Mouse (Mus musculus): Measurements from ENCODE around the gene Fam13c.

The Fam13c gene

DNA sequence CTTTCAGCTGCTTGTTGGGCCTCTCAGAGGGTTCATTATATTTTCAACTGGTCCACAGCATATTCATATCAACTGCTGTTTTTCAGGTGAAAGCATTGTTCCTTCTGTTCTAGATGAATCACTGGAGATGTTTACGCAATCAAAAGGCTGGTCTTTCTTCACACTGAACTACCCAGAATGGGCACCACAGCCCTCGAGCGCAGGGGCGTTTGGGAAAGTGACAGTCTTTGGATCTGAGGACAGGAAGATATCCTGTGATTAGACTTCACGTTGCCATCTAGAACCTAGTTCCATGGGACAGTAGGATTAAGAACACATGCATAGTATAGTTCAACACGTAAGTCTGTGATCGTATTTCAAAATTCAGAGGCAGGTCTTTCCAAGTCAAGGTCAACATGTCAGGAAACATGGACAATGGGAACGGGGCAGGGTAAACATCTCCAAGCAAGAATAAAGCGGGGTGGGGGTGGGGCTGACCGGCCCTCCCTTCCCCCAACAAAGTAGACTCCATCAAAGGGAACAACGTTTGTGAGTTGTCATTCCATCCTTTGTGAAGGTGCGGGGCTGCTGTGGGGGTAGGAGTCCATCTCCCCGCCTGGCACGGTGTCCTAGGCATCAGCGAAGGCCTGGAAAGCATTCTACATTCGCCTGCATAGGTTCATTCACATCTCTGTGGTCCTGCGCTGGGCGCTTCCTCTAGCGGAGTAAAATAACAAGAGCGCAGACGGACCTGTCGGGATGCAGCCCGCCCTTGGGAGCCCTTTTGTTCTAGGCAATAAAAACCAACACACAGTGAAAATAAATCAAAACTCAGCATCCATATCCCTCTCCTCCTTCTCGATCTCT is at the start of gene Fam13c:
Gene Fam13c (plus strand): TSS at position 806 of the 846 bp plus-strand sequence.
- WGBS, result 13% methylated on average over 24 of the region's 24 CpGs

DNA sequence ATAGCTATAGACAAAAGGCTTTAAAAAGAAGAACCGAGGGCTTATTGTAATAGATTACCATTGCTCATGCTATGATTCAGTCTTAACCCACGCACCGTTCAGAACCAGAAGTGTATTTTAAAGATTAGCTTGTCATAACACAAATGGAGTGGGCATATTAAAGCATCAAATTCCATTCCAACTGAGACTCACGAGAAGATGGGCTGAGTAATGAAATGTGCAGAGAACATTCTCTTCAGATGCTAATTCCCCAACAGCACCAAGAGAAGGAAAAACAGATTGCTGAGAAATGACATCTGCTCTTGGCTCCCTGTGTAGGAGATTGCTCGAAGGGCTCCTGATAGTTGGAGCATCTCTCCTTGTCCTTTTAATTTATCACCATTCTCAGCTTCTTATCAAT is 44.4 kb upstream of the Fam13c start:
- WGBS, result 40% methylated on average over 5 of the region's 5 CpGs

DNA sequence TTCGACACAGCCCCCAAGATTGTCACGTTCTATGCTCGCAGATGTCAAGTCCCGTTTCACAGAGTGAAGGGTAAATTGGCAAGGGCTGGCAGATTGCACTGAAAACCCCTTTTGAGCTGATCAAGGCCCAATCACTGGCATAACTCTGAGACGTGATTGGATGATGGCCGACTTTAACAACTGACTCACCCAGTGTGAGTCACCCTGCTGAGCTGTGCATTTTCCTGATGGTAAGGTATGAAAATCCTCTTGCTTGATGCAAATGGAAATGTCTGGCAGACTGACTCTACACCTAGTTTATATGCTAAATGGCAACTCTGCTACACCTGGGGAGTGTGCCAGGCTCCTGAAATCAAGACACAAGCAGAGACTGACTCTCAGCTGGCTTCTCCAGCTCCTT is 42.1 kb upstream of the Fam13c start:
- WGBS, result 46% methylated on average over 6 of the region's 6 CpGs

DNA sequence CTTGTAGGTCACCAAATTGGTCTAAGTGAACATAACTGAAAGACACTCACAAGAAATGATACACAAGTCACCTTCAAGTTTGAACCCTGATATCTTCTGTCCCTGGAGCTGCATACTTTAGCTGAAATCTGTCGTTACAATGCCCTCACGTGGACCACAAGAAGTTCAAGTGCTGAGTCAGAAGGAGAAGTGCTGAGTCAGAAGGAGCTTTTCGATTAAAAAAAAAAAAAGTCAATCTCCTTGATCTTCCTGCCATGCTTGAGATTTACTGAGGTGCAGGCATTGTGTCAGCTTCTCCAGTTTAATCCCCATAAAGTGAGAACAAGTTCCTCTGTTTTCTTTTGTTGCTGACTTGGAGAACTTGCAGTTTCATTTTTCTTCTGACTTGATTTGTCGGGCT is 38.3 kb upstream of the Fam13c start:
- 80% methylated on average over 4 of the region's 4 CpGs for WGBS

DNA sequence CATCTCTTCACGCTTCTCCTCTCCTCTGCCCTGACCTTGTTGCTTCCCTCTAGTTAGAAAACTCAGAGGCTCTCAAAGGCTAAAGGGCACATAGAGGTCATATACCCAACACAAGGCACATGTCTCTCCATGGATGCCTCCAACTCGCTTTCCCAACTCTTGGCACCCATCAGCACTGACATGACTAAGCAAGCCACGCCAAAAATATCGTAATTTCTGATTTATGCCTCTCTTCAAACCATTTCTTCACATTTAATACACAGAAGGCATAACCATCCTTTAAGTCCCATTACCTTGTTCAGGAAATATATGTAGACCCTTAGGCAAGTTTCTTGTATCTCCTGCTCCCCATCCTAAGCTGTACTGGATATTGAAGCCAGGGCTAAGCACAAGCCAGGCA is 37.6 kb upstream of the Fam13c start:
- 82% methylated on average over 4 of the region's 4 CpGs for WGBS

DNA sequence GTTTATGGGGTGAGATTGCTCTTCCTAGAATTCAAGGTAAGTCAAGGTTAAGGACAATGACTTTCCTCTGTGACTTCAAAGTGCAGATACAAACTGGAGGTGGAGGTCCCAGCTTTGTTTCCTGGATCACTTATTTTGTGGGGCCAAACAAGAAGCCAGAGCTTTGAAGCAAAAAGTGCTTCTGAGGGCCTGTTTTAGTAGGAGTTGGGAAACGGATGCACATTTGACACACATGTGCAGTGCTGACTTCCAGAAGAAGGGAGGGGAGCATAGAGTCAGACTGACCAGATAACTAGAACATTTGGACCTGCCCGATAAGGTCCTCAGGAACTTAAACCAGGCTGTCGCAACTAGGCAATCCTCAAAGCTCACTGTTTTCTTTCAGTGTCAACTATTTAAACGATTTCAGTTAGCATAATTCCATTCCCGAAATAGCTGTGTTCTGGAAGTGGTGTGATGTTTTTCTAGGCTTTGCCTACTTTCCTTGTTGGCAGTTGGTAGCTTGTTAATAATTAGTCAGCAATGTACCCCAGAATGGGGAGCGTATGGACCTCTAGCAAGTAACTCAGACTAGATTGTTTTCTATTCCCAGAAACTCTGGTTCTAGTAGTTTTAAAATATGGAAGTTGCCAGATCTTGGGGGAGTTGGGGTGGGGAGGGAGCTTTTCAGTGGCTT is 22.3 kb upstream of the Fam13c start:
- 40% methylated on average over 6 of the region's 6 CpGs for WGBS

DNA sequence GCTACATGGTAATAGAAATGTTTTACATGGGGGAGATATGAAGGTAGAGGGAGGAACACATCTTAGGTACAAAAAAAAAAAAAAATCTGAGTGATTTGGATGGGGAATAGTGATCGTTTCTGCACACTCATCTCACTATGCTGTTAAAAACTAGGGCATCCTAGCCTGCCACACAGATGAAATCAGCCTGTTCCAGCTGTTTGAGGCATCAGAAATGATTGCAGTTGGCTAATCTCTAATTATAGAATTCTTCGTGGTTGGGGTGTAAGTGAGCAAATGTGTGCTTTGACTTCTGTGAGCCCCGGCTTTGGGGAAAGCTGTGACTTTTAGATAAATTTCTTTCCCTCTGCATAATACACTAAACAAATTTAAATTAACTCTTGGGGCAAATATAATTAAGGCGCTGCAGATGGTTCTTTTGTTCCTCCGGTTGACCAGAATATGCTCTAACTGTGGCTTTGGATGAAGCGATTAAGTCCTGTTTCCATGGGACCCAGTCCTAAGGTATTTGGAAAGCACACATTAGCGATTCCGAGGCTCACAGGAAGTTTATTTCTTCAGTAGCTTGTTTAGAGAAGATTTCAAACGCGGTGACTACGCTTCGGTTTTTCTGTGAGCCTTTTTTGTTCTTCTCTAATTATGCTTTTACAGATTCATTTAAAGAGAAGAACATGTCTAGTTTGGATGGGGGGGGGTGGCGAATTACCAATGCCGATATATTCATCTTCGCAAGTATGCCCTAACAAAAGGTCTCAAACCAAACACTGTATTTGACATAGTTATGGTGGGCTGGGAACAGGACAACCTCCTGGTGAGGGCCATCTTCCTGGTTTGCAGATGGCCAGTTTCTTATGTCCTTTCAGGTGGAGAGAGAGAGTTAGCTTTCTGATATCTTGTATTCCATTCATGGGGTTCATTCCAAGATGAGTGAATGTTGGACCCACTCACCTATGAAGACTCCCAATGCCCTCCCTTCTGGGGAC is 20.7 kb upstream of the Fam13c start:
- 32% methylated on average over 15 of the region's 15 CpGs for WGBS

DNA sequence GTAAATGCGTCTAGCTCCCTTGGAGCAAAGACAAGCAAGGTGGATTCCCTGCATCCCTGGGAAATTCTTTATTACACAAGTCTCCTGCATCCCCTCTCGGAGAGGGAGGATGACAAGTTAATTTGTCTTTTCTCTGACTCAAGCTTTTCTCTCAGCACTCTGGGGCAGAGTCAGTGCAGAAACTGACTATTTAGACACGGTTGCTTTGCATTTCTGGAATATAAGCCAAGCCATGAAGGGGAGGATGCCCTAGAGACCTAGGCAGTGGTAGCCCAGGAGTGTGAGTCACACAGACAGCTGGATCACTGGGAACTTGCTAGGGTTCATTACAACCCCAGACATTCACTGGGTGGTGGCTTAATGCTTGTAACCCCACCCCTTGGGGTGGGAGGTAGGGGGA is 13.9 kb upstream of the Fam13c start:
- 55% methylated on average over 3 of the region's 3 CpGs for WGBS

DNA sequence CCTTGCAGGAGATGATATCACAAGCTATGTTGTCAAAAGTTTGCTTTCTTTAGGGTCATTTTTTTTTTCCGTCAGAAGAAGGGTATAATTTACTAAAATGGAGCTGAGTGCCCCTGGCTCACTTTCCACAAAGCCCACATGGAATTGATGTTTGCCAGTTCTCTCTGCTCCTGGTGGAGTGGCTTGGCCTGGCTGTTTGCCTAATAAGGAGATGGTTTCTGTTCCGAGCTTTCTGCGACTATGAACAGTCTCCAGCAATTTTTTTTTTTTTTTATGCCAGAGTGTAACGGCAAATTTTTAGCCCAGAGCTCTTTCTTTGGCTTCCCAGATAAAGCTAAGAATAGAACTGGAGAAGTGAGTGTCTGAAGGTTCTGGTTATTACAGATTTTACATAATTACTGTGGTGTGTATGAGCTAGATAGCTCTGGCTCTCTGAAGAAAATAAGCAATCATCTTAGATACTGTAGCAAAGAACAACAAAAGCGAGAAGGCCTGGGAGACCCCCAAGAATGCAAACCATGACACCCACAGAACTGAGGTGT is 12.1 kb upstream of the Fam13c start:
- 32% methylated on average over 5 of the region's 5 CpGs for WGBS

DNA sequence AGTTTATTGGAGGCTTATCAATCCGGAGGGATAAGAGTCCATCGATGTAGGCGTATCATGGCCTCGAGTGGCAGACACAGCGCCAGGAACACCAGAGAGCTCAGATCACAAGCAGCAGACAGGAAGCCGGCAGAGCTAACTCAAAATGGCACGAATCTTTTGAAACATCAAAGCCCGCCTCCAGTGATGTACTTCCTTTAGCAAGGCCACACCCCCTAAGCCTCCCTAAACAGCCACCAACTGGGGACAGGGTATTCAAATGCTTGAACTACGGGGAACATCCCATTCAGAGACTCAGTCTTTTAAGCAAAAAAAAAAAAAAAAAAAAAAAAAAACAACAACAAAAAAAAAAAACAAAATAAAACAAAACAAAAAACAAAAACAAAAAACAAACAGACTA is 10.9 kb upstream of the Fam13c start:
- WGBS, result 95% methylated on average over 9 of the region's 9 CpGs

DNA sequence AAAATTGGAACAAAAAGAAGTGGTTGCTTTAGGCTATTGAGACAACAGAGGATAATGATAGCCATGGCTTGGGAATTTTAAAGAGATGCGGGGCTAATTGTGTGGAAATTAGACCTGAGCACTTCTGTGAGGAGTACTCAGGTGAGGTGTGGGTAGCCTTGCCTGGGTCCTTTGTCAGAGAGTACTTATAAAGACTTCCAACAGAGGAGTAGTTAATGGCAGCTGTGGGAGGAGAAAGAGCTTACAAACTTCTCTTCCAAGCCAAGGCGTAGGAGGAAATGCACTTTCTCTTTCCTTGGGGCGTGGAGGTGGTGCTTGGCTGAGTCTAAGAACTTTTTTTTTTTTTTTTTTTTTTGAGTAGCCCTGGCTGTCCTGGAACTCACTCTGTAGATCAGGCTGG is 6.9 kb upstream of the Fam13c start:
- WGBS, result 60% methylated on average over 3 of the region's 3 CpGs

DNA sequence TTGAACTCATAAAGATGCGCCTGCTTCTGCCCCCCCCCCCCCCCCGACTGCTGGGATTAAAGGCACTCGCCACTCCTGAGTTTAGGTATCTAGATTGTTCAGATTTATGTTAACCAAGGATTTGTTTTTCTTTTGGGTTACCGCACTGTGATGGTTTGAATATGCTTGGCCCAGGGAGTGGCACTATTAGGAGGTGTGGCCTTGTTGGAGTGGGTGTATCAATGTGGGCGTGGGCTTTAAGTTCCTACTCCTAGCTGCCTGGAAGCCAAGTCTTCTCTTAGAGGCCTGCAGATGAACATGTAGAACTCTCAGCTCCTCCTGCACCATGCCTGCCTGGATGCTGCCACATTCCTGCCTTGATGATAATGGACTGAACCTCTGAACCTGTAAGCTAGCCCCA is 6.5 kb upstream of the Fam13c start:
- 82% methylated on average over 5 of the region's 5 CpGs for WGBS

DNA sequence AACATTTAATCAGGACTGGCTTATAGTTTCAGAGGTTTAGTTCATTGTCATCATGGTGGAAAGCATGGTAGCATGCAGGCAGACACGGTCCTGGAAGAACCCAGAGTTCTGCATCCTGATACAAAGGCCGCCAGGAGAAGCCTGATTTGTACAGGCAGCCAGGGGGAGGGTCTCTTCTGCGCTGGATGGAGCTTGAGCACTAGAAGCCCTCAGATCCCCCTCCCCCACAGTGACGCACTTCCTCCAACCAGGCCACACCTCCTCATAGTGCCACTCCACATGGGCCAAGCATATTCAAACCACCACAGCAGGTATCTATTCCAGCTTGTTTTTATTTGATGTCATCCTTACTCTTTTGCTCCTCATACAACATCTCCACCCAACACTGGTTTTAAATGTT is 3.6 kb upstream of the Fam13c start:
- 88% methylated on average over 4 of the region's 4 CpGs for WGBS

DNA sequence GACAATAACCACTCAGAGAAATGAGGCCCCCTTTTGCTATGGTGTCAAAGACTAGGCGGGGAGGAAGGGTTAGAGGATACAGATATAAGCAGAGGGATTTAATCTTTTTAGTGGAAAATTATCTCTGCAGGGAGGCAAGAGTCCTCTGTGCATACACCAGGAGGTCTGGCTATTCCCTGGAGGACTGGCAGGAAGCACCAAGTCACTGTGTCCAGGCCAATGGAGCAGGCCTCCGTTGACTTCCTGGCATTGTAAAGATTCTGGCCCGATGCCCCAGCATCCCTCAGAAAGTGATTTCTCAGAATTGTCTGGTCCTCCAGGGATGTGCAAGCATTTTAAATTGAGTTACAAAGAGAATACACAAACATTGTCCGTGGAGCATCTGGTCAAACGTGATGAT is 3.0 kb upstream of the Fam13c start:
- WGBS, result 68% methylated on average over 5 of the region's 5 CpGs

DNA sequence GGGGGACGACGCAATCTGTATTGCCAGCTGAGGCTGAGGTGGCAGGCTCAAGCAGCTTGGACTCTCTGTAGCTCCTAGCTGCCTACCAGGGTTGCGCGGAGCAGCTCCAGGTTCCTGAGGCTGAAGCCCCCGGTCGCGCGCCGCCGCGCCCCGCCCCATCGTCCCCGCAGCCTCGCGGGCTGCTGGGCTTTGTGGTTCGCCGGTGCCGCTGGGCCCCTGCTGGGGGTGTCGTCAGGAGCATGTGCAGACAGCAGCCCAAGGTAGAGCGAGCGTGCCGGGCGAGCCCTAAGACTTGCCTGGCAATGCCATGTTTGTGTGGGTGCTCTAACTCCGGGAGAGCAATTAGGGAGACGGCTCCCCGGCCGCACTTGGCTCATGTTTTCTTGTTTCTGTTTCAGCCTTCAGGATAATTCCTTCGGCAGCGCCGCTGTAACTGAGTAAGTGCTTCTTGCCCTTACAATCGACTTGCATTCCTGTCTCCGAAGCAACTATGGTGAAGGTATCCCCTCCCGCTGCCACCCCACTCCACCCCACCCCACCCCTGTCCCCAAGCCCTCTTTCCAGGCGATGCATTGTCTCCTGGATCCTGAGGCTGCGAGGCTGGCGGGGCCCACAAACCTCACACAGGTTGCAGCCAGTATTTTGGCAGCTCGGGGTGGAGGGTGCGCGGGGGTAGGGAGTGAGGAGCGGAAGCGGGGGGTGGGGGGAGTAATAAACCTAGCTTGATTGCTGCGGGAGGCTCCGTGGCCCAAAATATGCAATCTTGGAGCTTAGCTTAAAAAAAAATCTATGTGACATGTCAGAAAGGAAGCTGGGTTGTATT is 569 bp downstream of the Fam13c start:
- 1% methylated on average over 44 of the region's 44 CpGs for WGBS

DNA sequence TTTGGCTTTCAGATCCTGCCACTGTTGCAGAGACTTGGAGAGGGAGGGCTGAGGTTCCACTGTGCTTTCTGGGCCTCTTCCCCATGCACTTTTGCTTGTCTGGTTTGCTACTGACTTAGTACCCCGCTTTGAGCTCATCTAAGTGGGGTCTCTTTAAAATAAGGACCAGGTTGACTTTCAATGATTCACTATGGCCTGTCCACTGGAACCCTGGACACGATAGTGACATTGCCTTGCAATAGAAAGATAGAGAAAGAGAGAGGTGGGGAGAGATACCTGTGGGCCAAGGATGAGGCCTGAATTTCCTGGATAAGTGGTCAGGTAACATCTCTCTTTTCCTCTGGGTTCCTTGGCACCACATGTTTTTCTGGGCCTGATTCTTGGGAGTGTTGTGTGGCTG is 1.9 kb downstream of the Fam13c start:
- WGBS, result 73% methylated on average over 2 of the region's 2 CpGs

DNA sequence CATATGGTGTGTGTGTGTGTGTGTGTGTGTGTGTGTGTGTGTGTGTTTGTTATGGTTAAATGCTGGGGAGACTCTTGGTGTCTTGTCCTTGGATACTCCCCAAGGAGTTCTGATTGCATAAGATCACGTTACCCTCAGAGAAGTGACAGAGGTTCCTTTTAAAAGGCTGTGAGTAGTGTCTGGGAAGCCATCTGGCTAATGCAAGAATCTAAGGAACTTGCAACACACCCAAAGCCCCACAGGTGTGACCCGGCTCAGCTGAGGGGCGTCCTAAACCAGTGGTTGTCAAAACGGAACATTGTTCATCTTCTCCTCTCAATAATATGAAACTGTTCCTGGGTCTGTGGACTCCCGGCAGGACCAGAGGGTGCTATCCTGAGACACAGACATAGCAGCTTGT is 2.3 kb downstream of the Fam13c start:
- 46% methylated on average over 5 of the region's 5 CpGs for WGBS

DNA sequence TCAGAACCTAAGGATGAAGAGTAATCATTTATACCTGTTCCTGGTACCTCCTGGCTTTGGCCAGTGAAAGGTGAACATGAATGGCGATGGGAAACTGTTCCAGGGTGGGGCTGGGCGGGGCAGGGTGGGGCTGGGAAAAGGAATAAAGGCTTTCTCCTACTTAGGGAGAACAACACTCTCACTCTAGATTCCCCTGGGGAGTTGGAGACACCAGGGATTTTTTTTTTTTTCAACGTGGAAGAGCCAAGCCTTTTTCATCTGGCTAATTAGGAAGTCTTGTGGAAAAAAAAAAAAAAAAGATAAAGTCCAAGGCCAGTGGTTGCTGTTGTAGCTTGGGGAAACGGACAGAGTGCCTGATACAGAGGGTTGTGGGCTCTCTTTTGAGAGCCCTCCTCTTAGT is 7.5 kb downstream of the Fam13c start:
- 69% methylated on average over 4 of the region's 4 CpGs for WGBS

DNA sequence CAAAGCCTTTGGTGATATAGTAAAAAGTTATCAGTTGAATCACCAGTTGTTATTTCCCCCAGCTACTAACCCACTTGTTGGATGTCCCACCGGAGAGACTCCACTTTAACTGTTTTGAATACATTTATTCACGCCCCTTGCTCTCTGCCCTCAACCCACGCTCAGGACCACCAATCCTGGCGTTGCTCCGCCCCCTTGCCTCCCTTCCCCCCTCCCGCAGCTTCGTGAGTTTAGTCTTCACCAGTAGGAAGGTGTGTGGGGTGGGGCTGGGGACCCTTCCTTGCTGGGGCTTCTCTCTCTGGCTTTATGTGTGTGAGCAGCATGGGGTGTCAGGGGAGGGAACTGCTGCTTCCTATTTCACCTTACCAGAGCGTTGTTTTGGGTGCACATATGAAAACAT is 8.9 kb downstream of the Fam13c start:
- WGBS, result 63% methylated on average over 8 of the region's 8 CpGs

DNA sequence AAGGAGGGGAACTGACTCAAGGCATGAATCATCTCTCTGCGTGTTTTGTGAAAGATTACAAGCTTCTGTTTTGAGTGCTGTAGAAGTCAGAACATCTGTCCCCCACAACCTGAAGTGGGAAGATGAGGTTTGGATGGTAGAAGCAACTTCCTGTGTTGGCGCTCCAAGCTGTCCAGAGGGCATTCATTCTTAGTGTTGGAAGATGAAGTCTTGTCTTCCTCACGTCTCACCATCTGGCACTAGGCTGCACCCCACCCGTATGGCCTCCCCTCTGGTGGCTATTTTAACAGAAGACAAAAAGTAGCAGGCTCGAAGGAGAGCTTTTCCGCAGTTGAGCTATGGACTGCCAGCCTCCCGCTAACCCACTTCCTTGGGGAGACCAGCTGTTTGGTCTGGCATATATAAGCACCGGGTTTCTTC is 15.6 kb downstream of the Fam13c start:
- 40% methylated on average over 8 of the region's 8 CpGs for WGBS
